Mouse (Mus musculus) urinary bladder, postnatal 25 days (tissue): ENCODE data around the gene Nmi.
A peak's percentile ranks its signal among the peaks of the same experiment; 100 is the strongest.
"Not testable (repeated sequence)": the region's sequence is repeated elsewhere in the genome, so short reads cannot be mapped to it uniquely, and the experiment has no call there.

Experiments used
- DNase-seq: peaks from one replicate; pipeline ENCODE4 v3.0.0; 2022; ENCODE audit warnings: low spot score

Nmi gene

GRCm38 (mm10) chr2:51973410-51973968, at the start of gene Nmi:
Gene Nmi, minus strand, starts transcription at chr2:51973494.
- DNase-seq, result no peak

GRCm38 (mm10) chr2:52016361-52016760, 43.1 kb upstream of the Nmi start:
- no peak for DNase-seq

- no peak for DNase-seq
These were observed 40.1 kb upstream of the Nmi start for GRCm38 (mm10) chr2:52013306-52013820.

- not testable (repeated sequence) for DNase-seq
These were observed 38.5 kb upstream of the Nmi start for GRCm38 (mm10) chr2:52011820-52012219.

GRCm38 (mm10) chr2:52006380-52006779, 33.1 kb upstream of the Nmi start:
- no peak for DNase-seq

- not testable (repeated sequence) for DNase-seq
These were observed 29.0 kb upstream of the Nmi start for GRCm38 (mm10) chr2:52002299-52002698.

- DNase-seq, result no peak
These were observed 28.2 kb upstream of the Nmi start for GRCm38 (mm10) chr2:52001521-52001920.

- DNase-seq, result no peak
These were observed 26.7 kb upstream of the Nmi start for GRCm38 (mm10) chr2:51999996-52000395.

GRCm38 (mm10) chr2:51991447-51991846, 18.2 kb upstream of the Nmi start:
- no peak for DNase-seq

GRCm38 (mm10) chr2:51989559-51989958, 16.3 kb upstream of the Nmi start:
- no peak for DNase-seq

- no peak for DNase-seq
These were observed 13.4 kb upstream of the Nmi start for GRCm38 (mm10) chr2:51986695-51987094.

GRCm38 (mm10) chr2:51986157-51986556, 12.9 kb upstream of the Nmi start:
- DNase-seq, result no peak

- DNase-seq, result no peak
These were observed 11.9 kb upstream of the Nmi start for GRCm38 (mm10) chr2:51985241-51985640.

GRCm38 (mm10) chr2:51982288-51982687, 9.0 kb upstream of the Nmi start:
- no peak for DNase-seq

- no peak for DNase-seq
These were observed 8.3 kb upstream of the Nmi start for GRCm38 (mm10) chr2:51981630-51982029.

- DNase-seq, result peak; percentile 29
These were observed 469 bp downstream of the Nmi start for GRCm38 (mm10) chr2:51972641-51973409.

- DNase-seq, result peak; percentile 15
These were observed 1.2 kb downstream of the Nmi start for GRCm38 (mm10) chr2:51972142-51972541.

GRCm38 (mm10) chr2:51970897-51971296, 2.4 kb downstream of the Nmi start:
- DNase-seq, result no peak

- DNase-seq, result no peak
These were observed 6.0 kb downstream of the Nmi start for GRCm38 (mm10) chr2:51967288-51967687.

- no peak for DNase-seq
These were observed 19.6 kb downstream of the Nmi start for GRCm38 (mm10) chr2:51953648-51954204.

GRCm38 (mm10) chr2:51950876-51951275, 22.4 kb downstream of the Nmi start:
- DNase-seq, result no peak

- no peak for DNase-seq
These were observed 25.0 kb downstream of the Nmi start for GRCm38 (mm10) chr2:51948105-51948830.

- DNase-seq, result no peak
These were observed 27.5 kb downstream of the Nmi start for GRCm38 (mm10) chr2:51945812-51946211.
